Mouse (Mus musculus) liver, embryonic 14.5 days (tissue): ENCODE measurements around the gene Supt20.

ENCODE experiments used
- CTCF ChIP-seq: IDR thresholded peaks from 2 replicates; pipeline ENCODE4 v1.5.1; 2016; ENCODE audit warnings: antibody characterized with exemption, low read depth, control low read depth
- EP300 ChIP-seq: IDR thresholded peaks from 2 replicates; pipeline ENCODE4 v1.6.1; 2016; ENCODE audit warnings: antibody characterized with exemption, low read depth

DNA sequence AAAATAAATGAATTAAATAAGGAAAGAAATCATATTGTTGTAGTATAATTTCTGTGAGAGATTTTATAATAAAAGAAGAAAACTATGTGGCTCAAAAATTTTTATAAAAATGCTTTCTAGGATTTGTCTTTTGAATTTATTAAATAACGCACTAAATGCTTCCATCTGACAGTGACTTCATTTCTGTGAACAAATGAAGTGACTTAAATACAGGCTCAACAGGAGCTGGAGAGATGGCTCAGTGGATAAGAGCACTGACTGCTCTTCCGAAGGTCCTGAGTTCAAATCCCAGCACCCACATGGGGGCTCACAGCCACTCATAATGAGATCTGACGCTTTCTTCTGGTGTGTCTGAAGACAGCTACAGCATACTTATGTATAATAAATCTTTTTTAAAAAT lies 7.4 kb upstream of the Supt20 start:
- TF ChIP-seq CTCF: no peak
- TF ChIP-seq EP300: no peak
